Mouse (Mus musculus) hindbrain, embryonic 10.5 days (tissue): ENCODE data around the gene Commd6. TPM values are rescaled to one million over a fixed set of nuclear protein-coding genes. Genes with fewer than 3 reads are reported as not detected.
A peak's percentile ranks its signal among the peaks of the same experiment; 100 is the strongest.

Experiments used
- DNase-seq: peaks from one replicate; pipeline ENCODE4 v3.0.0-alpha.2; 2017; ENCODE audit warnings: low spot score
- H3K27ac ChIP-seq: fragments of 300-500 bp; sonication (generic); 2 replicates; pipeline ENCODE4 v1.5.1; 2016; ENCODE audit warnings: mild to moderate bottlenecking, moderate library complexity
- H3K27me3 ChIP-seq: fragments of 300-500 bp; sonication (generic); 2 replicates; pipeline ENCODE4 v1.6.1; 2016; ENCODE audit warnings: mild to moderate bottlenecking; ENCODE audit not compliant: poor library complexity, insufficient read depth, severe bottlenecking
- H3K36me3 ChIP-seq: fragments of 300-500 bp; sonication (generic); 2 replicates; pipeline ENCODE4 v1.6.1; 2016; ENCODE audit warnings: mild to moderate bottlenecking, moderate library complexity
- H3K4me1 ChIP-seq: fragments of 300-500 bp; sonication (generic); replicated peaks from 2 replicates; pipeline ENCODE4 v1.6.1; 2016; ENCODE audit warnings: mild to moderate bottlenecking
- H3K4me3 ChIP-seq: fragments of 300-500 bp; sonication (generic); 2 replicates; pipeline ENCODE4 v1.5.1; 2016; ENCODE audit warnings: mild to moderate bottlenecking, moderate library complexity
- H3K9me3 ChIP-seq: fragments of 300-500 bp; sonication (generic); 2 replicates; pipeline ENCODE4 v1.6.1; 2016; ENCODE audit warnings: mild to moderate bottlenecking, moderate library complexity
- WGBS: fragments of 180-500 bp; shearing (Covaris S2); methylation state at CpG from one replicate; pipeline ENCODE4 v1.1.7; 2016; 5-methylcytosine and 5-hydroxymethylcytosine counted together
- polyA plus RNA-seq: library from polyadenylated mRNA; unstranded; fragments of >200 nt; fragmentation: Nextera tagmentation; extraction: Ambion mirVana; gene quantifications from 2 replicates; pipeline ENCODE4 v1.2.1, GENCODE M21; 2016

Commd6 gene
- polyA plus RNA-seq, 1 experiment from 2014 or later = 119 TPM

- Histone ChIP-seq H3K4me1 (peaks cover 9% of the 10 kb centered on the region), H3K9me3 (no peaks in the 10 kb centered on the region), H3K27me3 (no peaks in the 10 kb centered on the region), H3K27ac (no peak overlapping the region), H3K4me3 (no peak overlapping the region), H3K36me3 (no peaks in the 10 kb centered on the region)
- WGBS = 94% methylated on average over 6 of the region's 6 CpGs
- DNase-seq = no peak
Measured at GRCm38 (mm10) chr14:101652571-101652970, 12.1 kb upstream of the Commd6 start.

- 83% methylated on average over 4 of the region's 4 CpGs for WGBS
- DNase-seq = no peak
Measured at GRCm38 (mm10) chr14:101650551-101650950, 10.1 kb upstream of the Commd6 start.

GRCm38 (mm10) chr14:101644948-101645347, 4.5 kb upstream of the Commd6 start:
- no peaks in the 10 kb centered on the region for H3K4me1 ChIP-seq
- DNase-seq = no peak
- no peak overlapping the region for H3K4me3 ChIP-seq
- H3K27ac ChIP-seq = no peak overlapping the region
- H3K27me3 ChIP-seq = no peaks in the 10 kb centered on the region
- no peaks in the 10 kb centered on the region for H3K36me3 ChIP-seq
- WGBS = 77% methylated on average over 1 of the region's 1 CpGs
- no peaks in the 10 kb centered on the region for H3K9me3 ChIP-seq

More at GRCm38 (mm10) chr14:101650551-101650950, 10.1 kb upstream of the Commd6 start:
- Histone ChIP-seq H3K9me3 (no peaks in the 10 kb centered on the region), H3K27ac (no peak overlapping the region), H3K4me1 (peaks cover 9% of the 10 kb centered on the region), H3K36me3 (no peaks in the 10 kb centered on the region), H3K4me3 (no peak overlapping the region), H3K27me3 (no peaks in the 10 kb centered on the region)

GRCm38 (mm10) chr14:101637381-101637780, 3.1 kb downstream of the Commd6 start:
- WGBS = 89% methylated on average over 6 of the region's 6 CpGs
- Histone ChIP-seq H3K27ac (no peak overlapping the region), H3K36me3 (peaks cover 35% of the 10 kb centered on the region), H3K9me3 (no peaks in the 10 kb centered on the region), H3K27me3 (no peaks in the 10 kb centered on the region), H3K4me3 (no peak overlapping the region), H3K4me1 (peaks cover 8% of the 10 kb centered on the region)
- DNase-seq = no peak

- Histone ChIP-seq H3K4me3 (no peak overlapping the region), H3K9me3 (no peaks in the 10 kb centered on the region), H3K4me1 (peaks cover 8% of the 10 kb centered on the region), H3K27ac (no peak overlapping the region), H3K36me3 (peaks cover 44% of the 10 kb centered on the region), H3K27me3 (no peaks in the 10 kb centered on the region)
- 90% methylated on average over 1 of the region's 1 CpGs for WGBS
- no peak for DNase-seq
Measured at GRCm38 (mm10) chr14:101635765-101636164, 4.7 kb downstream of the Commd6 start.

- DNase-seq = no peak
- Histone ChIP-seq H3K4me1 (no peaks in the 10 kb centered on the region), H3K4me3 (no peak overlapping the region), H3K27ac (no peak overlapping the region), H3K27me3 (no peaks in the 10 kb centered on the region), H3K9me3 (no peaks in the 10 kb centered on the region), H3K36me3 (peaks cover 39% of the 10 kb centered on the region)
- 81% methylated on average over 2 of the region's 2 CpGs for WGBS
Measured at GRCm38 (mm10) chr14:101630548-101630947, 9.9 kb downstream of the Commd6 start.

GRCm38 (mm10) chr14:101617680-101618079, 22.8 kb downstream of the Commd6 start:
- Histone ChIP-seq H3K27me3 (no peaks in the 10 kb centered on the region), H3K4me1 (peaks cover 4% of the 10 kb centered on the region; the same call in 1 of the 2 replicates), H3K4me3 (no peak overlapping the region), H3K27ac (no peak overlapping the region), H3K9me3 (no peaks in the 10 kb centered on the region), H3K36me3 (no peaks in the 10 kb centered on the region)
- 91% methylated on average over 5 of the region's 5 CpGs for WGBS
- DNase-seq = no peak

GRCm38 (mm10) chr14:101616178-101616577, 24.3 kb downstream of the Commd6 start:
- Histone ChIP-seq H3K4me1 (peaks cover 4% of the 10 kb centered on the region; the same call in 1 of the 2 replicates), H3K27me3 (no peaks in the 10 kb centered on the region), H3K27ac (no peak overlapping the region), H3K9me3 (no peaks in the 10 kb centered on the region), H3K36me3 (no peaks in the 10 kb centered on the region), H3K4me3 (no peak overlapping the region)
- DNase-seq = no peak
- 75% methylated on average over 9 of the region's 9 CpGs for WGBS

- no peaks in the 10 kb centered on the region for H3K9me3 ChIP-seq
- WGBS = 72% methylated on average over 1 of the region's 1 CpGs
- no peak overlapping the region for H3K4me3 ChIP-seq
- no peak overlapping the region for H3K27ac ChIP-seq
- H3K27me3 ChIP-seq = peaks cover 3% of the 10 kb centered on the region
- H3K36me3 ChIP-seq = no peaks in the 10 kb centered on the region
- no peak for DNase-seq
- peaks cover 11% of the 10 kb centered on the region; the same call in 1 of the 2 replicates for H3K4me1 ChIP-seq
Measured at GRCm38 (mm10) chr14:101613206-101613605, 27.3 kb downstream of the Commd6 start.

- peaks cover 22% of the 10 kb centered on the region for H3K4me1 ChIP-seq
- no peaks in the 10 kb centered on the region for H3K9me3 ChIP-seq
- 86% methylated on average over 10 of the region's 10 CpGs for WGBS
- no peak overlapping the region for H3K4me3 ChIP-seq
- no peak for DNase-seq
- no peaks in the 10 kb centered on the region for H3K36me3 ChIP-seq
- H3K27ac ChIP-seq = no peak overlapping the region
- peaks cover 20% of the 10 kb centered on the region for H3K27me3 ChIP-seq
Measured at GRCm38 (mm10) chr14:101610701-101611100, 29.8 kb downstream of the Commd6 start.

GRCm38 (mm10) chr14:101608519-101609368, 31.7 kb downstream of the Commd6 start, which contains the start of gene Tbc1d4:
Gene Tbc1d4, minus strand, starts transcription at chr14:101609191.
- H3K27ac ChIP-seq = peak within 1 kb of the TSS; percentile 86
- H3K9me3 ChIP-seq = no peaks in the 10 kb centered on the region
- H3K4me3 ChIP-seq = peak within 1 kb of the TSS; percentile 80
- peak; percentile 82 for DNase-seq
- H3K4me1 ChIP-seq = peaks cover 22% of the 10 kb centered on the region
- peaks cover 20% of the 10 kb centered on the region for H3K27me3 ChIP-seq
- under 1% methylated on average over 62 of the region's 62 CpGs for WGBS
- no peaks in the 10 kb centered on the region for H3K36me3 ChIP-seq

- peak overlapping the region; percentile 80 for H3K4me3 ChIP-seq
- peak; percentile 61 for DNase-seq
- peak overlapping the region; percentile 86 for H3K27ac ChIP-seq
- H3K27me3 ChIP-seq = peaks cover 20% of the 10 kb centered on the region
- no peaks in the 10 kb centered on the region for H3K36me3 ChIP-seq
- no peaks in the 10 kb centered on the region for H3K9me3 ChIP-seq
- WGBS = under 1% methylated on average over 62 of the region's 62 CpGs
- H3K4me1 ChIP-seq = peaks cover 21% of the 10 kb centered on the region
Measured at GRCm38 (mm10) chr14:101607631-101608518, 32.6 kb downstream of the Commd6 start.
